Mouse (Mus musculus) myocyte (in vitro differentiated cells): ENCODE data around the gene Esam. TPM values are rescaled to one million over a fixed set of nuclear protein-coding genes. Genes with fewer than 3 reads are reported as not detected.

Experiments used
- H3K27me3 ChIP-seq: one replicate; pipeline ENCODE4 v1.6.1; 2011; ENCODE audit not compliant: control insufficient read depth, insufficient read depth, insufficient read length
- H3K36me3 ChIP-seq: one replicate; pipeline ENCODE4 v1.6.1; 2011; ENCODE audit not compliant: control insufficient read depth, insufficient read depth
- H3K4me2 ChIP-seq: one replicate; pipeline ENCODE4 v1.6.1; 2011; ENCODE audit warnings: low read depth, control low read depth
- H3K4me3 ChIP-seq: one replicate; pipeline ENCODE4 v1.5.1; 2011; ENCODE audit warnings: mild to moderate bottlenecking, control low read depth, moderate library complexity
- H3K79me2 ChIP-seq: one replicate; pipeline ENCODE4 v1.6.1; 2011; ENCODE audit not compliant: control insufficient read depth, insufficient read depth
- H3ac ChIP-seq: one replicate; pipeline ENCODE4 v1.6.1; 2011; ENCODE audit not compliant: control insufficient read depth, insufficient read length
- CEBPB ChIP-seq: IDR thresholded peaks from 2 replicates; pipeline ENCODE4 v1.6.1; 2011; ENCODE audit warnings: mild to moderate bottlenecking, moderate library complexity; ENCODE audit not compliant: poor library complexity, insufficient read depth, severe bottlenecking
- E2F4 ChIP-seq: IDR thresholded peaks from one replicate; pipeline ENCODE4 v1.6.1; 2011; ENCODE audit warnings: mild to moderate bottlenecking, control low read depth, moderate library complexity; ENCODE audit not compliant: insufficient read depth
- MAX ChIP-seq: IDR thresholded peaks from one replicate; pipeline ENCODE4 v1.6.1; 2011; ENCODE audit warnings: low read depth, mild to moderate bottlenecking, control low read depth
- MYOD1 ChIP-seq, 3 experiments: IDR thresholded peaks; one replicate each; pipeline ENCODE4 v1.6.1; 2011; ENCODE audit warnings: control low read depth in 2 of 3, low read depth in 2 of 3, mild to moderate bottlenecking in 2 of 3, moderate library complexity in 1 of 3; ENCODE audit not compliant: insufficient read length in 2 of 3, control insufficient read depth in 1 of 3
- MYOG ChIP-seq, 3 experiments: IDR thresholded peaks; one replicate each; pipeline ENCODE4 v1.6.1; 2011; ENCODE audit warnings: control low read depth in 2 of 3, low read depth in 2 of 3, mild to moderate bottlenecking in 2 of 3; ENCODE audit not compliant: insufficient read length in 2 of 3, control insufficient read depth in 1 of 3, insufficient read depth in 1 of 3
- POLR2A ChIP-seq: IDR thresholded peaks from one replicate; pipeline ENCODE4 v1.6.1; 2011; ENCODE audit warnings: low read depth, mild to moderate bottlenecking, control low read depth, moderate library complexity; ENCODE audit not compliant: insufficient read length
- POLR2AphosphoS2 ChIP-seq: IDR thresholded peaks from one replicate; pipeline ENCODE4 v1.6.1; 2011; ENCODE audit warnings: low read depth, control low read depth; ENCODE audit not compliant: insufficient read length
- REST ChIP-seq: IDR thresholded peaks from one replicate; pipeline ENCODE4 v1.6.1; 2011; ENCODE audit warnings: mild to moderate bottlenecking, control low read depth, moderate library complexity; ENCODE audit not compliant: insufficient read depth, insufficient read length
- SRF ChIP-seq: IDR thresholded peaks from one replicate; pipeline ENCODE4 v1.6.1; 2011; ENCODE audit warnings: low read depth; ENCODE audit not compliant: control insufficient read depth, insufficient read length
- TCF12 ChIP-seq: IDR thresholded peaks from one replicate; pipeline ENCODE4 v1.6.1; 2011; ENCODE audit warnings: mild to moderate bottlenecking, control low read depth; ENCODE audit not compliant: poor library complexity, insufficient read depth, severe bottlenecking
- TCF3 ChIP-seq: IDR thresholded peaks from one replicate; pipeline ENCODE4 v1.6.1; 2011; ENCODE audit warnings: low read depth, control low read depth; ENCODE audit not compliant: insufficient read length
- USF1 ChIP-seq: IDR thresholded peaks from one replicate; pipeline ENCODE4 v1.6.1; 2011; ENCODE audit warnings: low read depth, mild to moderate bottlenecking, control low read depth, moderate library complexity
- polyA plus RNA-seq: library from polyadenylated mRNA; unstranded; fragments of >200 nt; fragmentation: generic; extraction: Trizol; gene quantifications from one replicate; pipeline ENCODE4 v1.2.1, GENCODE M21; 2012; ENCODE audit warnings: missing spikeins

Gene Esam
- polyA plus RNA-seq, 1 experiment: 0.04 TPM

GRCm38 (mm10) chr9:37504348-37504747 lies 23.5 kb upstream of the Esam start:
- Histone ChIP-seq H3ac (no peak overlapping the region), H3K27me3 (no peaks in the 10 kb centered on the region), H3K79me2 (peaks cover 60% of the 10 kb centered on the region), H3K4me3 (no peak overlapping the region), H3K4me2 (no peak overlapping the region), H3K36me3 (no peaks in the 10 kb centered on the region)
- TF ChIP-seq POLR2A (no peak), USF1 (no peak)

- H3K79me2 ChIP-seq: peaks cover 50% of the 10 kb centered on the region
- no peak overlapping the region for H3ac ChIP-seq
- H3K4me3 ChIP-seq: no peak overlapping the region
- no peak overlapping the region for H3K4me2 ChIP-seq
- H3K27me3 ChIP-seq: no peaks in the 10 kb centered on the region
- TF ChIP-seq POLR2A (no peak), MYOD1 (IDR thresholded peaks at IDR 0.05; ENCODE audit: control insufficient read depth in 1 of 3, insufficient read length in 2 of 3, low read depth in 2 of 3) (no peak), TCF3 (no peak), TCF12 (no peak), USF1 (no peak), POLR2AphosphoS2 (no peak), E2F4 (no peak), CEBPB (no peak), REST (no peak), SRF (no peak), MAX (no peak), MYOG (IDR thresholded peaks at IDR 0.05; ENCODE audit: control insufficient read depth in 1 of 3, insufficient read depth in 1 of 3, insufficient read length in 2 of 3, low read depth in 2 of 3) (no peak)
- no peaks in the 10 kb centered on the region for H3K36me3 ChIP-seq
Measured at GRCm38 (mm10) chr9:37506023-37506422, 21.9 kb upstream of the Esam start.

- Histone ChIP-seq H3K27me3 (no peaks in the 10 kb centered on the region), H3K4me3 (no peak overlapping the region), H3K79me2 (peaks cover 24% of the 10 kb centered on the region), H3ac (no peak overlapping the region), H3K4me2 (no peak overlapping the region), H3K36me3 (no peaks in the 10 kb centered on the region)
- TF ChIP-seq USF1 (no peak), REST (no peak), MYOD1 (IDR thresholded peaks at IDR 0.05; ENCODE audit: control insufficient read depth in 1 of 3, insufficient read length in 2 of 3, low read depth in 2 of 3) (no peak), CEBPB (no peak), TCF12 (no peak), TCF3 (no peak)
Measured at GRCm38 (mm10) chr9:37512097-37512496, 15.8 kb upstream of the Esam start.

- peaks cover 4% of the 10 kb centered on the region for H3K36me3 ChIP-seq
- no peaks in the 10 kb centered on the region for H3K27me3 ChIP-seq
- H3K4me3 ChIP-seq: no peak overlapping the region
- peaks cover 19% of the 10 kb centered on the region for H3K79me2 ChIP-seq
- H3ac ChIP-seq: no peak overlapping the region
- TF ChIP-seq MYOD1 (IDR thresholded peaks at IDR 0.05; ENCODE audit: control insufficient read depth in 1 of 3, insufficient read length in 2 of 3, low read depth in 2 of 3) (no peak), TCF3 (no peak), REST (no peak), SRF (no peak), E2F4 (no peak), USF1 (no peak), MYOG (IDR thresholded peaks at IDR 0.05; ENCODE audit: control insufficient read depth in 1 of 3, insufficient read depth in 1 of 3, insufficient read length in 2 of 3, low read depth in 2 of 3) (no peak)
- no peak overlapping the region for H3K4me2 ChIP-seq
Measured at GRCm38 (mm10) chr9:37514456-37514855, 13.4 kb upstream of the Esam start.

GRCm38 (mm10) chr9:37517467-37517866 lies 10.4 kb upstream of the Esam start:
- no peaks in the 10 kb centered on the region for H3K27me3 ChIP-seq
- peaks cover 6% of the 10 kb centered on the region for H3K79me2 ChIP-seq
- H3K4me2 ChIP-seq: no peak overlapping the region
- TF ChIP-seq REST: no peak
- TF ChIP-seq MYOG (IDR thresholded peaks at IDR 0.05; ENCODE audit: control insufficient read depth in 1 of 3, insufficient read depth in 1 of 3, insufficient read length in 2 of 3, low read depth in 2 of 3): no peak
- no peak for TF ChIP-seq POLR2AphosphoS2
- TF ChIP-seq SRF: no peak
- no peak for TF ChIP-seq USF1
- no peak for TF ChIP-seq CEBPB
- TF ChIP-seq MYOD1 (IDR thresholded peaks at IDR 0.05; ENCODE audit: control insufficient read depth in 1 of 3, insufficient read length in 2 of 3, low read depth in 2 of 3): no peak
- H3K36me3 ChIP-seq: peaks cover 12% of the 10 kb centered on the region
- no peak overlapping the region for H3K4me3 ChIP-seq
- no peak overlapping the region for H3ac ChIP-seq

DNA sequence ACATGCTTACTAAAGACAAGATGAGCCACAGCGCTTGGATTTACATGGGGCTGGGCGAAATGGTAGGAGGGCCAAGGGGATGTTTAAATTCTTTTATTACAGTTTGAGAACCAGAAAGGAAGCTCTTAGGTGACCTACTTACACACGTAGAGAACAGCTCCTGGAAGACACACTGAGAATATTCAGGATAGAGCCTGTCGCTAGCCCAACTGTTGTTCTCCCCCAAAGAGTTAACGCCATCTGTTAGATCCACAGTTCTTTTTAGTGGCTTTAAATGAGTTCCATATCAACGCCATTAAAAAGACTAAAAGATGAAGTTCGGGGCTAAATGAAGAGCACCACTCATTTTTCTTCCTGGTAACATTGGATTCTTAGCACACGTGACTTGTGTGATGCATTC lies 8.9 kb upstream of the Esam start:
- peaks cover 16% of the 10 kb centered on the region for H3K36me3 ChIP-seq
- no peak overlapping the region for H3K4me2 ChIP-seq
- no peak overlapping the region for H3K4me3 ChIP-seq
- H3K79me2 ChIP-seq: peaks cover 6% of the 10 kb centered on the region
- H3K27me3 ChIP-seq: no peaks in the 10 kb centered on the region
- no peak overlapping the region for H3ac ChIP-seq
- TF ChIP-seq MAX (no peak), POLR2A (no peak), MYOG (IDR thresholded peaks at IDR 0.05; ENCODE audit: control insufficient read depth in 1 of 3, insufficient read depth in 1 of 3, insufficient read length in 2 of 3, low read depth in 2 of 3) (no peak), REST (no peak), POLR2AphosphoS2 (no peak), CEBPB (no peak), TCF3 (no peak), MYOD1 (IDR thresholded peaks at IDR 0.05; ENCODE audit: control insufficient read depth in 1 of 3, insufficient read length in 2 of 3, low read depth in 2 of 3) (no peak), SRF (no peak)
